Mouse (Mus musculus) limb, embryonic 14.5 days (tissue): ENCODE results near the gene Kif16b. TPM values are rescaled to one million over a fixed set of nuclear protein-coding genes. Genes with fewer than 3 reads are reported as not detected.

Experiments used
- ATAC-seq: fragments of 200-750 bp; cut with Nextera tagmentation; 2 replicates; pipeline ENCODE4 v1.8.0; 2017; ENCODE audit warnings: low read depth, moderate number of reproducible peaks, moderate TSS enrichment; ENCODE audit not compliant: low FRiP score
- DNase-seq: peaks from one replicate; pipeline ENCODE4 v3.0.0-alpha.2; 2015; ENCODE audit warnings: low spot score
- H3K27ac ChIP-seq: fragments of 300-500 bp; sonication (generic); replicated peaks from 2 replicates; pipeline ENCODE4 v1.5.1; 2014; ENCODE audit warnings: low read depth, mild to moderate bottlenecking, low read length, moderate library complexity, mixed read lengths
- H3K27me3 ChIP-seq: fragments of 300-500 bp; sonication (generic); 2 replicates; pipeline ENCODE4 v1.6.1; 2014; ENCODE audit warnings: low read length, mixed read lengths; ENCODE audit not compliant: control insufficient read depth, insufficient read depth
- H3K36me3 ChIP-seq: fragments of 300-500 bp; sonication (generic); 2 replicates; pipeline ENCODE4 v1.6.1; 2014; ENCODE audit warnings: mild to moderate bottlenecking, low read length, moderate library complexity, mixed read lengths; ENCODE audit not compliant: control insufficient read depth, insufficient read depth
- H3K4me1 ChIP-seq: fragments of 300-500 bp; sonication (generic); 2 replicates; pipeline ENCODE4 v1.6.1; 2014; ENCODE audit warnings: antibody characterized with exemption, low read length, mixed read lengths; ENCODE audit not compliant: control insufficient read depth, insufficient read depth
- H3K4me2 ChIP-seq: fragments of 300-500 bp; sonication (generic); replicated peaks from 2 replicates; pipeline ENCODE4 v1.6.1; 2014; ENCODE audit warnings: low read depth, mild to moderate bottlenecking, low read length, moderate library complexity; ENCODE audit not compliant: severe bottlenecking
- H3K4me3 ChIP-seq: fragments of 300-500 bp; sonication (generic); replicated peaks from 2 replicates; pipeline ENCODE4 v1.5.1; 2014; ENCODE audit warnings: low read length
- H3K9ac ChIP-seq: fragments of 300-500 bp; sonication (generic); 2 replicates; pipeline ENCODE4 v1.6.1; 2014; ENCODE audit warnings: mild to moderate bottlenecking, low read depth, low read length, moderate library complexity; ENCODE audit not compliant: severe bottlenecking
- H3K9me3 ChIP-seq: fragments of 300-500 bp; sonication (generic); 2 replicates; pipeline ENCODE4 v1.6.1; 2016; ENCODE audit warnings: low read length; ENCODE audit not compliant: control insufficient read depth
- POLR2A ChIP-seq: fragments of 200-500 bp; IDR thresholded peaks from 2 replicates; pipeline ENCODE4 v1.8.0; 2012; ENCODE audit warnings: inconsistent platforms, mild to moderate bottlenecking, moderate library complexity, borderline replicate concordance; ENCODE audit not compliant: insufficient read depth, insufficient read length; ENCODE audit errors: extremely low read depth
- WGBS: fragments of 180-500 bp; shearing (Covaris S2); extraction: QIAGEN DNeasy Blood & Tissue Kit; methylation state at CpG from one replicate; pipeline ENCODE4 v1.1.7; 2014; 5-methylcytosine and 5-hydroxymethylcytosine counted together
- polyA plus RNA-seq, 2 experiments: library from polyadenylated mRNA; depleted of rRNA in 1 of 2; stranded (reverse) in 1 of 2; unstranded in 1 of 2; fragments of >200 nt; fragmentation: Nextera tagmentation in 1 of 2; extraction: Ambion mirVana in 1 of 2; gene quantifications; 2 replicates each; pipeline versions ENCODE4 v1.2.1 to v1.2.3; 2012 to 2014

Gene Kif16b
- polyA plus RNA-seq, 2 experiments = 7.9 to 10.6 TPM

DNA sequence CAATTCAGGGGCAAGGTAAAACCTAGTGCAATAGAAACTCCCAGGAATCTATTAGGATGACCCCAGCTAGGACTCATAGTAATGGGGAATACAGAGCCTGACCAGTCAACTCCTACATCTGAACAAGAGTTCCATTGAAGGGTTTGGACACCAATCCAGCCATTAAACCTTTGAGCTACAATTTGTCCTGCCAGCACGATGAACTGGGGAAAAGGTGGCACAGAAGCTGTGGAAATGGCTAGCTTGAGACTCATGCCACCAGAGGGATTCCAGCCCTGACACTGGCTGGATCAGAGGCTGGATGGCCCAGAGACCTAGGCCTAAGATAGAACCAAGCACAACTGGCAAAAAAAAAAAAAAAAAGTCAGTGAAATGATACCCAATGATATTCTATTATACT, 207.9 kb downstream of the Kif16b start:
- no peak for DNase-seq
- no peak overlapping the region for H3K4me3 ChIP-seq
- H3K9ac ChIP-seq = no peak overlapping the region
- no peak overlapping the region for H3K27ac ChIP-seq
- no peak for TF ChIP-seq POLR2A
- no peaks in the 10 kb centered on the region for H3K27me3 ChIP-seq
- 91% methylated on average over 1 of the region's 1 CpGs for WGBS
- no peak overlapping the region for H3K4me2 ChIP-seq
- H3K36me3 ChIP-seq = no peaks in the 10 kb centered on the region
- no peaks in the 10 kb centered on the region for H3K4me1 ChIP-seq
- H3K9me3 ChIP-seq = no peaks in the 10 kb centered on the region
- no peak for ATAC-seq

- Histone ChIP-seq H3K27ac (no peak overlapping the region), H3K9ac (no peak overlapping the region), H3K36me3 (no peaks in the 10 kb centered on the region), H3K4me3 (no peak overlapping the region), H3K4me1 (no peaks in the 10 kb centered on the region), H3K9me3 (no peaks in the 10 kb centered on the region), H3K4me2 (no peak overlapping the region), H3K27me3 (no peaks in the 10 kb centered on the region)
- no peak for DNase-seq
- no peak for TF ChIP-seq POLR2A
- ATAC-seq = no peak
- 92% methylated on average over 2 of the region's 2 CpGs for WGBS
Observed at GRCm38 (mm10) chr2:142689496-142689895, 211.8 kb downstream of the Kif16b start.

DNA sequence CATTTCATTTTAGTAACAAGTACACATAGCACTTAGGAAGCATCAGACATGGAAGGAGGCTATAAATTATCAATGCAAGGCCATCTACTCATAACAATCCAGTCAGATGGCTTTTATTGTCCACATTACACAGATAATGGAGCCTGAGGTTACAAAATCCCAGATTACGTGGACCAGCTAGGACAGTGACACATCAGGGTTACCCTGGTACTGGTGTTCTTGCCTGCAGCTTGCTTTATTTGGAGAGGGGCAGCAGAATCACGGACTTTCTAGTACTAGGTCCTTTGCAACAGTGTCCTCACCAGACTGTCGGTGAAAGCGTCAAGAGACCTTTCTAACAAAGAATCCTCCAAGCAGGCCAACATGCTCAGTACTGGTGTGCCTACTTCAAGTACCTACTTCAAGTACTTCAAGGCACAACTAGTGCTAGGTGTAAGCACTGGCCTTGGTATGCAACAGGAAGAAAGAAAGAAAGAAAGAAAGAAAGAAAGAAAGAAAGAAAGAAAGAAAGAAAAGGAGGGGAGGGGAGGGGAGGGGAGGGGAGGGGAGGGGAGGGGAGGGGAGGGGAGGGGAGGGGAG, 213.3 kb downstream of the Kif16b start:
- no peak overlapping the region for H3K4me3 ChIP-seq
- no peak overlapping the region for H3K4me2 ChIP-seq
- 88% methylated on average over 4 of the region's 4 CpGs for WGBS
- no peak for TF ChIP-seq POLR2A
- no peak for DNase-seq
- no peak overlapping the region for H3K27ac ChIP-seq
- no peak overlapping the region for H3K9ac ChIP-seq
- H3K36me3 ChIP-seq = no peaks in the 10 kb centered on the region
- H3K4me1 ChIP-seq = no peaks in the 10 kb centered on the region
- no peak for ATAC-seq
- H3K27me3 ChIP-seq = no peaks in the 10 kb centered on the region
- H3K9me3 ChIP-seq = no peaks in the 10 kb centered on the region

DNA sequence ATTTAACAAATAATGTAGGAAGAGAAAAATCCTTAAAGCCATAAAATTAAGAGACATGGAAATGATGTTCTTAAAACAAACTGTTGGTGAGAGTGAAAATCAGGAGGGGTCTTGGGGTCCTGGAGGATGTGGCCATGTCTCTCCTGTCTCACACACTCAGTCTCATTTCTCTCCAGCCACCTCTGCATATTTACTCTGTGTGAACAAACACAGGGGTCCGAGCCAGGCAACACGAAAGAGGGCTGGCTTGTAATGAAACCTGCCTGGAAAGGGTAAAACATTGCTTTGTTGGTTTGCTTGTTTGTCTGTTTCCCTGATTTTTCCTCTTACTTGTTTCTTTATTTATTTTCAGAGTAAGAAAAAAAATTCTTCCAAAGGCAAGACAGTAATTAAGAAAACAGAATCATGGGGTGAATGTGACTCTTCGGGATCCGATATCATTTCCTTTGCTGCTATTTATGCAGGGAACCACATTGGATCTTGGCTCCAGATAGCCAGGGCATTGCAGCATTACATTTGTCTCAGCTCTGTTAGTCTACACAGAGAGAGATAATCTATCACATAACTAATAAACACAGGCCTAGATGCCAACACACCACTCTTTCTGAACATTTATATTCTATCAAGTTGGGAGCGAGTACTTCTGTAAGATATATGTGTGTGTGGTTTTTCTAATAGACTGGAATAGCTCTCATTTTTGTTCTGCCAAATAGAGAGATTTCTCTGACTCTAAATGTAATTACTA, 218.2 kb downstream of the Kif16b start:
- DNase-seq = no peak

DNA sequence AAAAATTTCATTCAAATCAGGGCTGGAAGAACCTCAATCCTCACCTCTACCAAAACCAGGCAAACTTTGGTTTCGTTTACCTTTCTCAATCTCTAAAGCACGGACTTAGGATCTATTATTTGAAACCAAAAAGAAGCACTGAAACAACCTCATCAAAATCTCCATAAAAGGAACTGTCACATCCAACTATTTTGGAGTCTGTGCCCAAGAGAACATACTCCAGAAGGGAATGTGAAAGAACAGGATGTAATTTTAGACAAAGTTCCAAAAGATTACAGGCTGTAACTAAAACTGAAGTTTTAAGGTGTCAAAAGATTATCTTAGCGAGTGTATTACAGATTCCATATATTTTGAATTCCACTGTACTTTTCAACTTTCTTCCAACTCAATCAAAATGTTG, 232.9 kb downstream of the Kif16b start:
- Histone ChIP-seq H3K9ac (no peak overlapping the region), H3K36me3 (peaks cover 3% of the 10 kb centered on the region; the same call in 1 of the 2 replicates), H3K4me2 (no peak overlapping the region), H3K4me3 (no peak overlapping the region), H3K27ac (no peak overlapping the region), H3K27me3 (no peaks in the 10 kb centered on the region), H3K9me3 (no peaks in the 10 kb centered on the region), H3K4me1 (no peaks in the 10 kb centered on the region)
- 78% methylated on average over 3 of the region's 3 CpGs for WGBS
- ATAC-seq (no peak), DNase-seq (no peak)
- no peak for TF ChIP-seq POLR2A

More for the DNA sequence above, 218.2 kb downstream of the Kif16b start:
- H3K4me3 ChIP-seq = no peak overlapping the region
- 78% methylated on average over 5 of the region's 5 CpGs for WGBS
- H3K4me1 ChIP-seq = no peaks in the 10 kb centered on the region
- H3K9ac ChIP-seq = no peak overlapping the region
- ATAC-seq = no peak
- no peaks in the 10 kb centered on the region for H3K27me3 ChIP-seq
- H3K9me3 ChIP-seq = no peaks in the 10 kb centered on the region
- no peak overlapping the region for H3K27ac ChIP-seq
- no peak for TF ChIP-seq POLR2A
- H3K36me3 ChIP-seq = no peaks in the 10 kb centered on the region
- no peak overlapping the region for H3K4me2 ChIP-seq
